Mouse (Mus musculus): ENCODE results near the gene Rras2. TPM values are rescaled to one million over a fixed set of nuclear protein-coding genes. Genes with fewer than 3 reads are reported as not detected.

Rras2 gene
- total and polyA plus RNA-seq, 2 experiments, result 6.0 to 18.3 TPM

DNA sequence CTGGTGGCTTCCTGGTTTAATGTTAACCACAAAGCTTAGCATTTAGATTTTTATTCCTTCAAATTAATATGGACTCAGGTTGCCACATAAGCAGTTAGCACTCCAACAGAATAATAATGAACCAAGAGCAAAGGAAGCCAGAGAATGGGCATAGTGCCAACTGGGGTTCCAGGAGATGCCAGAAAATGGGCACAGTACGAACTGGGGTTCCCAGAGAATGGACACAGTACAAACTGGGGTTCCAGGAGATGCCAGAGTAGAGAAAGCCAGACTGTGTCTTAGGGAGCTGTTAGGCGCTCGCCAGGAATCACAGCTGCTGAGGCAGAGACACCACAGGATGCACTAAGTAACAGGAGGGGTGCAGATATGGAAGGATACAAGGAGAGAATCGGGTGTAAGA, 80.3 kb downstream of the Rras2 start:
- Histone ChIP-seq H3K4me3 (ENCODE audit: insufficient read depth, low read depth, low read length) (no peak overlapping the region), H3K27ac (replicated peaks; ENCODE audit: insufficient read depth, low read depth, low read length) (no peak overlapping the region), H3K79me2 (ENCODE audit: control insufficient read depth, insufficient read depth, low read length) (no peaks in the 10 kb centered on the region), H3K36me3 (ENCODE audit: control insufficient read depth, insufficient read depth, low read length) (peaks cover 2% of the 10 kb centered on the region; the same call in 1 of the 2 replicates), H3K4me1 (ENCODE audit: control insufficient read depth, insufficient read depth, low read length) (no peaks in the 10 kb centered on the region), H3K9ac (ENCODE audit: low read depth, low read length) (no peak overlapping the region), H3K27me3 (ENCODE audit: control insufficient read depth, insufficient read depth, low read length) (no peaks in the 10 kb centered on the region)
- 78% methylated on average over 4 of the region's 4 CpGs for WGBS
- TF ChIP-seq CTCF (IDR thresholded peaks at IDR 0.05; ENCODE audit: low read depth, low read length) (no peak), POLR2A (IDR thresholded peaks at IDR 0.05; ENCODE audit: extremely low read depth, insufficient read depth, low read length) (no peak)
- no peak for DNase-seq (ENCODE audit: extremely low read depth, low read depth, low spot score)

DNA sequence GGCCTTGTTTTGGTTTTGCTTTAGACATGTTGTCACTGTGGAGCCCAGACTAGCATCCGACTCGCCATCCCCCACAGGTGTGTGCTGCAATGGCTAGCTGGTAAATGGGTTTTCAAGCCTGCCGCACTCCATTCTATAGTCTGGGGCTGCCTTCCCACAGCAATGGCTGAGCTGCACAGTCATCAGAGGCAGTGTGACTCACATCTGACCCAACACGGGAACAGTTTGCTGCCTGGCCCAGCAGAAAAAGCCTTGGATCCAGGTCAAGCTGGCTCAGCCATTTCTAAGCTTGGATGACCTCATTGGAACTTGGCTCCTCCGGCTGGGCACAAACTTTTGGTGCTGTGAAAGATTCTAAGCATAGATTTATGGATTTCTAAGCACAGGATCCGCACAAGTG, 88.0 kb downstream of the Rras2 start:
- peak; percentile 89 for DNase-seq (ENCODE audit: extremely low read depth, low read depth, low spot score)
- Histone ChIP-seq H3K27ac (replicated peaks; ENCODE audit: insufficient read depth, low read depth, low read length) (no peak overlapping the region), H3K27me3 (ENCODE audit: control insufficient read depth, insufficient read depth, low read length) (no peaks in the 10 kb centered on the region), H3K4me1 (ENCODE audit: control insufficient read depth, insufficient read depth, low read length) (peaks cover 3% of the 10 kb centered on the region), H3K9ac (ENCODE audit: low read depth, low read length) (no peak overlapping the region), H3K36me3 (ENCODE audit: control insufficient read depth, insufficient read depth, low read length) (no peaks in the 10 kb centered on the region), H3K79me2 (ENCODE audit: control insufficient read depth, insufficient read depth, low read length) (no peaks in the 10 kb centered on the region), H3K4me3 (ENCODE audit: insufficient read depth, low read depth, low read length) (no peak overlapping the region)
- TF ChIP-seq POLR2A (IDR thresholded peaks at IDR 0.05; ENCODE audit: extremely low read depth, insufficient read depth, low read length), result no peak
- no peak for TF ChIP-seq CTCF (IDR thresholded peaks at IDR 0.05; ENCODE audit: low read depth, low read length)
- WGBS, result 46% methylated on average over 6 of the region's 6 CpGs

DNA sequence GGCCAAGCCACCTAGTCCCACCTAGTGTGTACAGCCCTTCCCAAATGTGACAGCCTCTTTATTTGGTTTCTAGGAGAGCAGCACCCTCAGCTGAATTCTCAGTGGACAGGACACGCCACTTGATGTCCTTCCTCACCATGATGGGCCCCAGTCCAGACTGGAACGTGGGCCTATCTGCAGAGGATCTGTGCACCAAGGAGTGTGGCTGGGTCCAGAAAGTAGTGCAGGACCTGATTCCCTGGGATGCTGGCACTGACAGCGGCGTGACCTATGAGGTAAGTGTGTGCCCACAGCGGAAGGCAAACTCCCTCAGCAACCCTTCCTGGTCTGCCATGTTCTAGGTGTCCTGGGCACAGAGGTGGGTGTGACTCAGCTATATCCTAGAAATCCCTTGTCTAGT, 88.8 kb downstream of the Rras2 start:
- Histone ChIP-seq H3K4me3 (ENCODE audit: insufficient read depth, low read depth, low read length) (no peak overlapping the region), H3K27ac (replicated peaks; ENCODE audit: insufficient read depth, low read depth, low read length) (no peak overlapping the region), H3K79me2 (ENCODE audit: control insufficient read depth, insufficient read depth, low read length) (no peaks in the 10 kb centered on the region), H3K36me3 (ENCODE audit: control insufficient read depth, insufficient read depth, low read length) (no peaks in the 10 kb centered on the region), H3K9ac (ENCODE audit: low read depth, low read length) (no peak overlapping the region), H3K4me1 (ENCODE audit: control insufficient read depth, insufficient read depth, low read length) (peaks cover 3% of the 10 kb centered on the region), H3K27me3 (ENCODE audit: control insufficient read depth, insufficient read depth, low read length) (no peaks in the 10 kb centered on the region)
- DNase-seq (ENCODE audit: extremely low read depth, low read depth, low spot score), result no peak
- 91% methylated on average over 5 of the region's 5 CpGs for WGBS
- TF ChIP-seq POLR2A (IDR thresholded peaks at IDR 0.05; ENCODE audit: extremely low read depth, insufficient read depth, low read length), result no peak
- TF ChIP-seq CTCF (IDR thresholded peaks at IDR 0.05; ENCODE audit: low read depth, low read length), result no peak

DNA sequence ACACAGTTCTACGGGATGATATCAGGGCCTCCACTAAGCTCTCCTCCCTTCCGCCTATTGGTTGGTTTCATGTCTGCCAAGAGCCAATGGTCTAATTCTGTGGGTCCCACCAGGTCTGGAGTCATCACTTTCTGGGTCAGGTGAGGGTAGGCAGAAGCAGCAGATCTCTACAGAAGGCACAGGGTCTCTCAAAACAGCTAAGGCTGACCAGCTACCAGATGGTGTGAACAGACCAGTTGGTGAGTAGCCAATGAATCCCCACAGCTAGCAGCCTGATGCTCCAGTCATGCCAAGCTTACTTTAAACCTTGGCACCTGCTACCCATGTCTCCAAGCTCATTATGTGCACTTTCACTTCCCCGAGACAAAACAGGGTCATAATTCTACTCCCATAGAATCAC, 90.2 kb downstream of the Rras2 start:
- H3K36me3 ChIP-seq (ENCODE audit: control insufficient read depth, insufficient read depth, low read length), result no peaks in the 10 kb centered on the region
- DNase-seq (ENCODE audit: extremely low read depth, low read depth, low spot score), result no peak
- no peak overlapping the region for H3K4me3 ChIP-seq (ENCODE audit: insufficient read depth, low read depth, low read length)
- no peaks in the 10 kb centered on the region for H3K79me2 ChIP-seq (ENCODE audit: control insufficient read depth, insufficient read depth, low read length)
- no peaks in the 10 kb centered on the region for H3K27me3 ChIP-seq (ENCODE audit: control insufficient read depth, insufficient read depth, low read length)
- no peak for TF ChIP-seq CTCF (IDR thresholded peaks at IDR 0.05; ENCODE audit: low read depth, low read length)
- TF ChIP-seq POLR2A (IDR thresholded peaks at IDR 0.05; ENCODE audit: extremely low read depth, insufficient read depth, low read length), result no peak
- H3K27ac ChIP-seq (replicated peaks; ENCODE audit: insufficient read depth, low read depth, low read length), result no peak overlapping the region
- 72% methylated on average over 3 of the region's 3 CpGs for WGBS
- no peak overlapping the region for H3K9ac ChIP-seq (ENCODE audit: low read depth, low read length)
- H3K4me1 ChIP-seq (ENCODE audit: control insufficient read depth, insufficient read depth, low read length), result peaks cover 3% of the 10 kb centered on the region

DNA sequence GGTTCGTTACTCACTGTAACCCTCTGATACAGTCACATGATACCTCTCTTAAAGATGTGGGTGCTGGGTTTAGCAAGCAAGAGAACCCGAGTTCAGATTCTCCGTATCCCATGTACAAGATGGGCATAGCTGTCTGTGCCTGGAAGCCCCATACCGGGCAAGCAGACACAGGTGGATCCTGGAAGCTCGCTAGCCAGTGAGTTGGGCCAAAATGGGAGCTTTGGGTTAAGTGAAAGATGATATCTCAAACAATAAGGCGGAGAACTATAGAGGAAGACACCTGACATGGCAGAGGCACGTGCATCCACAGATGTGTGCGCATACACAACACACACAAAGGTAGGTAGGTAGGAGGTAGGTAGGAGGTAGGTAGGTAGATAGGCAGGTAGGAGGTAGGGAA, 90.7 kb downstream of the Rras2 start:
- Histone ChIP-seq H3K27ac (replicated peaks; ENCODE audit: insufficient read depth, low read depth, low read length) (no peak overlapping the region), H3K36me3 (ENCODE audit: control insufficient read depth, insufficient read depth, low read length) (no peaks in the 10 kb centered on the region), H3K79me2 (ENCODE audit: control insufficient read depth, insufficient read depth, low read length) (no peaks in the 10 kb centered on the region), H3K4me3 (ENCODE audit: insufficient read depth, low read depth, low read length) (no peak overlapping the region), H3K4me1 (ENCODE audit: control insufficient read depth, insufficient read depth, low read length) (peaks cover 3% of the 10 kb centered on the region), H3K27me3 (ENCODE audit: control insufficient read depth, insufficient read depth, low read length) (no peaks in the 10 kb centered on the region), H3K9ac (ENCODE audit: low read depth, low read length) (no peak overlapping the region)
- no peak for DNase-seq (ENCODE audit: extremely low read depth, low read depth, low spot score)
- WGBS, result 87% methylated on average over 8 of the region's 8 CpGs
- TF ChIP-seq CTCF (IDR thresholded peaks at IDR 0.05; ENCODE audit: low read depth, low read length), result no peak

DNA sequence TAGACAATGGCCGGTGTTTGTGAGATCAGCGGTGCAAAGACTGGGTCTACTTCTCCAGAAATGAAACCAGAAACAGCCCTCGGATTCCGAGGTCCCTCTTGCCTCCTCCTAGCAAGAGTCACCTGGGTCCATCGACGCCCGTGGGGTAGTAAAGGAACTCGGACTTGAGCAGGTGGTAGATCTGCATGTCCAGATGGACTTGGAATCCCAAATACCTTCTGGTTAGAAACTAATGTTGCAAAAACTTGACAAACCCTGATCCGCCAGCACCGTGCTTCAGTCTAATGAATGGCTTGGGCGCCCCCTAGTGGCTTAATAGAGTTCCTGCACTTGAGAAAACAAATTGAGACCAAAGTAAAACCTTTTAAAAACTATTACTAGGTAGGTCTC, 96.9 kb downstream of the Rras2 start:
- under 1% methylated on average over 11 of the region's 11 CpGs for WGBS

More for the DNA sequence above, 96.9 kb downstream of the Rras2 start:
- Histone ChIP-seq H3K27me3 (ENCODE audit: control insufficient read depth, insufficient read depth, low read length) (no peaks in the 10 kb centered on the region), H3K27ac (replicated peaks; ENCODE audit: insufficient read depth, low read depth, low read length) (no peak overlapping the region), H3K36me3 (ENCODE audit: control insufficient read depth, insufficient read depth, low read length) (no peaks in the 10 kb centered on the region), H3K79me2 (ENCODE audit: control insufficient read depth, insufficient read depth, low read length) (no peaks in the 10 kb centered on the region), H3K4me3 (ENCODE audit: insufficient read depth, low read depth, low read length) (peak overlapping the region; percentile 50), H3K9ac (ENCODE audit: low read depth, low read length) (peak overlapping the region; percentile 77), H3K4me1 (ENCODE audit: control insufficient read depth, insufficient read depth, low read length) (peaks cover 6% of the 10 kb centered on the region)
- peak; percentile 57 for DNase-seq (ENCODE audit: extremely low read depth, low read depth, low spot score)
- TF ChIP-seq POLR2A (IDR thresholded peaks at IDR 0.05; ENCODE audit: extremely low read depth, insufficient read depth, low read length) (no peak), CTCF (IDR thresholded peaks at IDR 0.05; ENCODE audit: low read depth, low read length) (peak; percentile 75)

Data from liver, adult 2 months (tissue).